Mouse (Mus musculus): ENCODE measurements at regions not wholly inside any gene's neighbourhood (a gene's known extent, or its start where the extent isn't known, plus 50 kb on each side); places are given as distances from the start of the nearest gene placed in this dataset.
"Not testable (repeated sequence)": the region's sequence is repeated elsewhere in the genome, so short reads cannot be mapped to it uniquely, and the experiment has no call there.

DNA sequence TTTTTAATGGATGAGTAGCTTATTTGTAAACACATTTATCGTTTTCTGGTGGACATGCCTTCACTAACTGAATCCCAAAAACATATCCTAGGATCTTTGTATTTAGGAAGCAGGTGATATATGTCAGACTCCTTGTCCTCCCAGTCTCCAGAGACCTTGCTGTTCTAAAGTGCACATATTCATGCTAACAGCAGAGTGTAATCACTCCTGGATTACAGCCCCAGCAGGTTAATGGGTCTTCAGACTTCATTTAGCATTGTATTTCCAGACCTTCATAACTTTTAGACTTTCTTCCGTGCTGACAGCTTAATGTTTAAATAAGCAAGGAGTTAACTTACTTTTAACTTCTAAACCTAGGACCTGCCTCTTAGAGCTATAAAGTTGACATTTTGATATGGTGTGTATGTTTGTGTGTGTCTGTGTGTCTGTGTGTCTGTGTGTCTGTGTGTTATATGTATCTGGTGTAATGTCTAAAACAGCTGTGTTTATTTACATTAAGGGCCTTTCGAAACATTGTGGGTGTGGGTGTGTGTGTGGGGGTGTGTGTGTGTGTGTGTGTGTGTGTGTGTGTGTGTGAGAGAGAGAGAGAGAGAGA is 398.3 kb downstream of the Gm4340 start:
- H3K27ac ChIP-seq, result no peak overlapping the region
- no peaks in the 10 kb centered on the region for H3K36me3 ChIP-seq (replicated peaks)
- no peak overlapping the region for H3K9ac ChIP-seq
- H3K4me1 ChIP-seq, result no peaks in the 10 kb centered on the region
- H3K4me3 ChIP-seq, result no peak overlapping the region
- no peak for ATAC-seq (replicated peaks)
- H3K4me2 ChIP-seq, result no peak overlapping the region
- 88% methylated on average over 3 of the region's 3 CpGs for WGBS
- H3K9me3 ChIP-seq, result no peaks in the 10 kb centered on the region; the same call in 1 of the 2 replicates
- no peaks in the 10 kb centered on the region for H3K27me3 ChIP-seq (replicated peaks)

- Histone ChIP-seq H3K27ac (no peak overlapping the region), H3K4me3 (no peak overlapping the region), H3K36me3 (replicated peaks) (no peaks in the 10 kb centered on the region), H3K9ac (no peak overlapping the region), H3K9me3 (no peaks in the 10 kb centered on the region), H3K27me3 (replicated peaks) (no peaks in the 10 kb centered on the region), H3K4me1 (no peaks in the 10 kb centered on the region), H3K4me2 (no peak overlapping the region)
- no peak for ATAC-seq (replicated peaks)
- 82% methylated on average over 5 of the region's 5 CpGs for WGBS
These were observed 402.1 kb downstream of the Gm4340 start for GRCm38 (mm10) chr10:104595920-104596319.

DNA sequence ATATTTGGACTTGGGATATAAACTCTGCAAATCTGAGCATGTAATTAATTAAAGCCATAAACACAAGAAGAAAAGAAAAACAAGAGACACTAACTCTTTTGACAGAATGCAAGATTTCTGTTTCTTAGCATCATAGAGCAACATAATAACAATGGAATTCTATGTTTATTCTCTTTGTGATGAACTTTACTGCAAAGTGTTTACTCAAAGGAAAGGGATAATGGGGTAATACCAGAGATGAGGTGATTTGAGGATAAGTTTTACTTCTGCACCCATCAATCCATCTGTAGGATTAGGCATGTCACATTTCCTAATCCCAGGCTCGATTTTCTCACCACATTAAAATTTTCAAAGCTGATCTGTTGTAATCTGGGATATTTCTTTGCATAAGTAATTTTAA is 433.8 kb downstream of the Gm4340 start:
- no peaks in the 10 kb centered on the region for H3K36me3 ChIP-seq (replicated peaks)
- H3K27ac ChIP-seq, result no peak overlapping the region
- WGBS, result 64% methylated on average over 1 of the region's 1 CpGs
- no peaks in the 10 kb centered on the region for H3K9me3 ChIP-seq
- H3K4me2 ChIP-seq, result no peak overlapping the region
- H3K9ac ChIP-seq, result no peak overlapping the region
- no peak for ATAC-seq (replicated peaks)
- H3K4me3 ChIP-seq, result no peak overlapping the region
- no peaks in the 10 kb centered on the region for H3K4me1 ChIP-seq
- no peaks in the 10 kb centered on the region for H3K27me3 ChIP-seq (replicated peaks)

- Histone ChIP-seq H3K27ac (no peak overlapping the region), H3K4me3 (no peak overlapping the region), H3K36me3 (replicated peaks) (no peaks in the 10 kb centered on the region), H3K9ac (no peak overlapping the region), H3K27me3 (replicated peaks) (no peaks in the 10 kb centered on the region), H3K9me3 (no peaks in the 10 kb centered on the region), H3K4me1 (no peaks in the 10 kb centered on the region), H3K4me2 (no peak overlapping the region)
- WGBS, result 87% methylated on average over 8 of the region's 8 CpGs
- ATAC-seq (replicated peaks), result no peak
These were observed 457.2 kb downstream of the Gm4340 start for GRCm38 (mm10) chr10:104651020-104651419.

GRCm38 (mm10) chr10:104660298-104660697 is 466.5 kb downstream of the Gm4340 start:
- Histone ChIP-seq H3K4me1 (peaks cover 6% of the 10 kb centered on the region), H3K9me3 (no peaks in the 10 kb centered on the region), H3K27me3 (replicated peaks) (no peaks in the 10 kb centered on the region), H3K4me2 (no peak overlapping the region), H3K9ac (no peak overlapping the region), H3K4me3 (no peak overlapping the region), H3K27ac (no peak overlapping the region), H3K36me3 (replicated peaks) (no peaks in the 10 kb centered on the region)
- no peak for ATAC-seq (replicated peaks)
- 62% methylated on average over 7 of the region's 7 CpGs for WGBS

- no peaks in the 10 kb centered on the region for H3K9me3 ChIP-seq
- 12% methylated on average over 7 of the region's 7 CpGs for WGBS
- H3K27me3 ChIP-seq (replicated peaks), result no peaks in the 10 kb centered on the region
- no peak overlapping the region for H3K4me3 ChIP-seq
- H3K9ac ChIP-seq, result no peak overlapping the region
- no peaks in the 10 kb centered on the region for H3K36me3 ChIP-seq (replicated peaks)
- peak; percentile 93 for ATAC-seq (replicated peaks)
- H3K4me1 ChIP-seq, result peaks cover 6% of the 10 kb centered on the region
- H3K4me2 ChIP-seq, result peak overlapping the region; percentile 20; the same call in 1 of the 2 replicates
- 0 out of 2 replicates have a peak overlapping the region, but pooled peaks have one; percentile 38 for H3K27ac ChIP-seq
These were observed 467.8 kb downstream of the Gm4340 start for GRCm38 (mm10) chr10:104661672-104662071.

DNA sequence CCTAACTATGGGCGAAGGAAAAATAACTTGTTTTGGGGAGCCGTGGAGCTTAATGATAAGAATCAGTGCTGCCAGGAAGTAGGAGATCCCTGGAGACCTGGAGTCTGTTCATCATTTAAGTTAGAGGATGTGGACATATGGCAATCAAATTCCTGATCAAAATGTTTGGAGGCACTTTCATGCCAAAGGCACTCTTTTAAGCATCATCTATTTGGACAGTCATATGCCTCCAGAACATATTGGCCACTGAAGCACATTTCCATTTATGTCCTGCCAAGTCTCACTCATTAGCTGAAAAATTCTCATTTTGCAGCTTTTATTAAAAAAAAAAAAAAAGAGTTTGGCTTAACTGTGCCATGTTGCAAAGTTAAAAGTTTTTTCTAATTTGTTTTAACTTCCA is 474.4 kb downstream of the Gm4340 start:
- Histone ChIP-seq H3K4me3 (no peak overlapping the region), H3K27ac (no peak overlapping the region), H3K4me1 (no peaks in the 10 kb centered on the region), H3K4me2 (no peak overlapping the region), H3K9ac (no peak overlapping the region), H3K27me3 (replicated peaks) (no peaks in the 10 kb centered on the region), H3K9me3 (no peaks in the 10 kb centered on the region), H3K36me3 (replicated peaks) (no peaks in the 10 kb centered on the region)
- ATAC-seq (replicated peaks), result no peak
- WGBS, result 85% methylated on average over 2 of the region's 2 CpGs

DNA sequence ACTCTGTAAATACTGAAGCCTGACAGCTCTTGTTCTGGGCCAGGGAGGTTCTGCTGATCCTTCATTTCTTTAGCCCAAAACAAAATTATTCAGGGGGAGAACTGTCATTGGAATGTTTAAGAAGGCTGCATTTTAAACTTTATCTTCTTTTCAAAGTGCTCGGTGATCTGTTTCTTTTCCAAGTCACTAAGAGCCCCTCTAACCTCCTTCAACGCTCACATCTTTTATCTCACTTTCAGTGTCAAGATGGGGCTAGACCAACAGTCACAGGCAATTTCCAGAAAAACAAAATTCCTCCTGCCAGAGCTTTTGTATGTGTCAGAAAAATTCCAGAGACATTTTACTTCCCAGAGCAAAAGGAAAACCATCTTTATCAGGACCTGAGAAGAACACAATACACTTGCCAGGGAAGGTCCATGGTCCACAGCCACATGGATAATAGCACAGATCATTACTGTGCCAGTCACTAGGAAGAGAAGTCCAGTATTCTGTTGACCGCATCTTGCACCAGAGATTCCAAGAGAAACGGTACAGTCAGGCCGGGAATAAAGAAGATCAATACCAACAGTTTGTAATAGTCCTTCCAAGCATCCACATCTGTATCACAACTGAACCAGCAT is 491.0 kb downstream of the Gm4340 start:
- WGBS, result 84% methylated on average over 5 of the region's 5 CpGs
- H3K36me3 ChIP-seq (replicated peaks), result no peaks in the 10 kb centered on the region
- H3K4me1 ChIP-seq, result no peaks in the 10 kb centered on the region
- H3K4me2 ChIP-seq, result no peak overlapping the region
- ATAC-seq (replicated peaks), result no peak
- no peaks in the 10 kb centered on the region for H3K9me3 ChIP-seq
- H3K27ac ChIP-seq, result no peak overlapping the region
- no peak overlapping the region for H3K4me3 ChIP-seq
- H3K27me3 ChIP-seq (replicated peaks), result no peaks in the 10 kb centered on the region
- H3K9ac ChIP-seq, result no peak overlapping the region

DNA sequence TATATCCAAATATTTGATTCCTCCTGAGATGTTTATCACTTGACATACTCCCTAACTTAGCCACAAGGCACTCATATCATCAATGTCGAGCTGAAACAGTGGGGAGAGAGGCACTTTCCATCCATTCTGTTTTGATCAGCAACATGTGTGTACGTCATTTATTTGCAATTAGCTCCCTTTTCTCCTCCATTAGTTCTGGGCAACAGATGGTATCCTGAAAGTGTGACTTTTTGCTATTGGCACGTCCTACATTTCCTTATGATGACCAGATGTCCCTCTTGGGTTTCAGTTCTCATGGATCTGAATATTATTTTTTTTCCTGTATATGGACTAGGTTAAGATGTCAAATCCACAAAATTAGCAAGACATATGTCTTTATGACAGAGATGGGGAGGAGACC is 492.0 kb downstream of the Gm4340 start:
- no peak for ATAC-seq (replicated peaks)
- Histone ChIP-seq H3K27me3 (replicated peaks) (no peaks in the 10 kb centered on the region), H3K9me3 (no peaks in the 10 kb centered on the region), H3K27ac (no peak overlapping the region), H3K4me1 (no peaks in the 10 kb centered on the region), H3K4me2 (no peak overlapping the region), H3K9ac (no peak overlapping the region), H3K4me3 (no peak overlapping the region), H3K36me3 (replicated peaks) (no peaks in the 10 kb centered on the region)
- WGBS, result 80% methylated on average over 3 of the region's 3 CpGs

GRCm38 (mm10) chr10:104686669-104687068 is 492.8 kb downstream of the Gm4340 start:
- no peak overlapping the region for H3K9ac ChIP-seq
- H3K27ac ChIP-seq, result no peak overlapping the region
- 86% methylated on average over 6 of the region's 6 CpGs for WGBS
- H3K27me3 ChIP-seq (replicated peaks), result no peaks in the 10 kb centered on the region
- no peaks in the 10 kb centered on the region for H3K36me3 ChIP-seq (replicated peaks)
- no peak overlapping the region for H3K4me2 ChIP-seq
- H3K4me1 ChIP-seq, result no peaks in the 10 kb centered on the region
- H3K4me3 ChIP-seq, result no peak overlapping the region
- no peaks in the 10 kb centered on the region for H3K9me3 ChIP-seq
- ATAC-seq (replicated peaks), result no peak

DNA sequence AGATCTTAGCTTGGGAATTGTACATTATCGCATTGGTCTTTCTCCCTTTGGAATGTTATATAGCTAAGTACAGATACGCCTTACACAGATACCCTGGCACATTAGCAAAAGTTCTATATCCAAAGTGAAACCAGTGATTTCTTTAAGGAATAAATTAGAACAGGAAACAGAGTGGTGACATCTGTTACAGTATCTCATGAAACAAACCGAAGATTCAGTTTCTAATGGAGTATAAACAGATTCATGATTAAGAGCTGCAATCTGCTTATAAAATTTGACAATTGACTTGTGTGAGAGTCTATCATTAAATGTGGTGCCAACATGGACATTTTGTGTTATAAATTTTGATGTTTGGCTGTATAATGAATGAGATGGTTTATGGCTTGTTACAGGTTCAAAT is 501.1 kb downstream of the Gm4340 start:
- no peaks in the 10 kb centered on the region for H3K9me3 ChIP-seq
- no peak overlapping the region for H3K4me3 ChIP-seq
- no peaks in the 10 kb centered on the region for H3K36me3 ChIP-seq (replicated peaks)
- no peak overlapping the region for H3K9ac ChIP-seq
- no peaks in the 10 kb centered on the region for H3K4me1 ChIP-seq
- H3K27ac ChIP-seq, result no peak overlapping the region
- ATAC-seq (replicated peaks), result no peak
- no peak overlapping the region for H3K4me2 ChIP-seq
- no peaks in the 10 kb centered on the region for H3K27me3 ChIP-seq (replicated peaks)
- 90% methylated on average over 3 of the region's 3 CpGs for WGBS

- H3K4me2 ChIP-seq, result no peak overlapping the region
- no peaks in the 10 kb centered on the region for H3K36me3 ChIP-seq (replicated peaks)
- H3K27ac ChIP-seq, result no peak overlapping the region
- H3K4me3 ChIP-seq, result no peak overlapping the region
- ATAC-seq (replicated peaks), result peak; percentile 91
- H3K4me1 ChIP-seq, result no peaks in the 10 kb centered on the region
- no peaks in the 10 kb centered on the region for H3K27me3 ChIP-seq (replicated peaks)
- H3K9me3 ChIP-seq, result no peaks in the 10 kb centered on the region
- no peak overlapping the region for H3K9ac ChIP-seq
These were observed 515.1 kb downstream of the Gm4340 start for GRCm38 (mm10) chr10:104708926-104709325.

DNA sequence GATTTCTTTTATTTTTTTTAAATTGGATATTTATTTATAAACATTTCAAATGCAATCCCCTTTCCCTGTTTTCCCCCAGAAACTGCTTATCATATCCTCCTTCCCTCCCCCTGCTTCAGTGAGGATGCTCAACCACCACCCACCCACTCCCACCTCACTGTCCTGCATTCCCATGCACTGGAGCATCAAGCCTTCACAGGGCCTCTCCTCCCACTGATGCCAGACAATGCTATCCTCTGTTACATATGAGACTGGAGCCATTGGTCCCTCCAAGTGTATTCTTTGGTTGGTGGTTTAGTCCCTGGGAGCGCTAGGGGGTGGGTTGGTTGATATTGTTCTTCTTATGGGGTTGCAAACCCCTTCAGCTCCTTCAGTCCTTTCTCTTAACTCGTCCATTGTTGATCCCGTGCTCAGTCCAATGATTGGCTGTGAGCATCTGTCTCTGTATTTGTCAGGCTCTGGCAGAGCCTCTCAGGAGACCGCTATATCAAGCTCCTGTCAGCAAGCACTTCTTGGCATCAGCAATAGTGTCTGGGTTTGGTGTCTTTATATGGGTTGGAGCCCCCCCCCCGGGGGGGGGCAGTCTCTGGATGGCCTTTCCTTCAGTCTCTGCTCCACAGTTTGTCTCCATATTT is 519.6 kb downstream of the Gm4340 start:
- H3K27ac ChIP-seq; H3K36me3 ChIP-seq (replicated peaks); H3K4me2 ChIP-seq; H3K9me3 ChIP-seq; H3K9ac ChIP-seq; H3K4me3 ChIP-seq; ATAC-seq (replicated peaks); H3K27me3 ChIP-seq (replicated peaks); H3K4me1 ChIP-seq: not testable (repeated sequence)
- 48% methylated on average over 5 of the region's 5 CpGs for WGBS
